Mouse (Mus musculus) kidney, adult 2 months (tissue): ENCODE results near the gene Olfr1419. TPM values are rescaled to one million over a fixed set of nuclear protein-coding genes. Genes with fewer than 3 reads are reported as not detected.
"Not testable (repeated sequence)": the region's sequence is repeated elsewhere in the genome, so short reads cannot be mapped to it uniquely, and the experiment has no call there.

Experiments
- DNase-seq: peaks from one replicate; pipeline ENCODE4 v3.0.0; 2021
- H3K27ac ChIP-seq: fragments of 200-500 bp; 2 replicates; pipeline ENCODE4 v1.5.1; 2012; ENCODE audit warnings: low read depth, low read length, control low read depth, inconsistent platforms; ENCODE audit not compliant: insufficient read depth
- H3K27me3 ChIP-seq: fragments of 200-500 bp; replicated peaks from 2 replicates; pipeline ENCODE4 v1.6.1; 2012; ENCODE audit warnings: mild to moderate bottlenecking, moderate library complexity, low read length, inconsistent platforms; ENCODE audit not compliant: control insufficient read depth, insufficient read depth
- H3K36me3 ChIP-seq: fragments of 200-500 bp; 2 replicates; pipeline ENCODE4 v1.6.1; 2012; ENCODE audit warnings: mild to moderate bottlenecking, moderate library complexity, low read length, inconsistent platforms; ENCODE audit not compliant: control insufficient read depth, insufficient read depth
- H3K4me1 ChIP-seq: fragments of 200-500 bp; 2 replicates; pipeline ENCODE4 v1.6.1; 2011; ENCODE audit warnings: low read length; ENCODE audit not compliant: control insufficient read depth, insufficient read depth
- H3K4me3 ChIP-seq: fragments of 200-500 bp; 2 replicates; pipeline ENCODE4 v1.5.1; 2011; ENCODE audit warnings: mild to moderate bottlenecking, low read depth, low read length, control low read depth; ENCODE audit not compliant: insufficient read depth
- CTCF ChIP-seq: fragments of 200-500 bp; conservative IDR thresholded peaks from 2 replicates; pipeline ENCODE4 v1.5.1; 2011; ENCODE audit warnings: low read depth, mild to moderate bottlenecking, control low read depth, low read length, moderate library complexity, mixed read lengths; ENCODE audit not compliant: insufficient read depth, insufficient read length
- POLR2A ChIP-seq: fragments of 200-500 bp; IDR thresholded peaks from one replicate; pipeline ENCODE4 v1.6.1; 2011; ENCODE audit warnings: low read depth, low read length, control low read depth
- WGBS: fragments of 180-500 bp; shearing (Covaris S2); methylation state at CpG from one replicate; pipeline ENCODE4 v1.1.7; 2018; 5-methylcytosine and 5-hydroxymethylcytosine counted together
- polyA plus RNA-seq: library from polyadenylated mRNA; depleted of rRNA; stranded (reverse); fragments of >200 nt; gene quantifications from 2 replicates; pipeline ENCODE4 v1.2.3, GENCODE M21; 2012

Olfr1419 gene
- polyA plus RNA-seq, 1 experiment, result not detected

DNA sequence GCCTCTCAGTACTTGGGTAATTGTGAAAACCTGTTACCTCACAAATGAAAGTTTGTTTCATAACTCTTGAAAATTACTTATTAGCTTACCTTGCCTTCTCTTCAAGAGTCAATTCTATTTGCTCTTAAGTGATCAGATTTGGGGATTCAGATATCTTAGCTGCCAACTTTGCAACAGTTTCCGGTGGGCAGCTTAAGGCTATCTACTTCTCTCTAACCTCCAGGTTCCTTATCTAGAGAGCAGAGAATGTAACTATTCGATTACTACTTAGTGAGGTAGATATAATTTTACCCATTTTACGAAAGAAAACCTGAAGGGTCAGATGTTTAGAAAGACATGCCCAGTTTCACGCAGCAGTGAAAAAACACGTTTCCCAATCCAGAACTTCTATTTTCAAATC is 36.1 kb upstream of the Olfr1419 start:
- TF ChIP-seq POLR2A (no peak), CTCF (no peak)
- Histone ChIP-seq H3K36me3 (no peaks in the 10 kb centered on the region), H3K27me3 (no peaks in the 10 kb centered on the region), H3K27ac (peak overlapping the region; percentile 89; the same call in 1 of the 2 replicates), H3K4me1 (peaks cover 10% of the 10 kb centered on the region; the same call in 1 of the 2 replicates), H3K4me3 (peak overlapping the region; percentile 81)
- 86% methylated on average over 5 of the region's 5 CpGs for WGBS
- DNase-seq, result no peak

DNA sequence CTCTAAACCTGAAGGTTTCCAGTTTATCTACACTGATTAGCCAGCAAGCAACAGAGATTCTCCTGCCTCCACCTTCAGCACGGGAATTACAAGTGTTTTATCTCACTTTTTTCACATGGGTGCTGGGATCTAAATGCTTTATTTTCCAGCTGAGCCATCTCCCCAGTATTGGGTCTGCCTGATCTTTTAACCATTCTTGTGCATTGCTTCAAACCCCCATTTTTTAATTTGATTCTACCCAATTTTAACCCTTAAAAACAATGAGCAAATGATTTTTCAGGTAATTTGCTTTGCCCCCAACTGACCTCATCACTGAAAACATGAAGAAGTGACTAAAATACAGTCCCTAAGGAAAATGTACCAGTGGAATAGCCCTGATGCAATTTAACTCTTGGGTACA is 11.4 kb upstream of the Olfr1419 start, which contains the start of gene Olfr1420:
Gene Olfr1420 (plus strand): TSS at position 301 of the 400 bp plus-strand sequence.
- DNase-seq, result no peak
- H3K4me3 ChIP-seq, result no peak within 1 kb of the TSS
- no peaks in the 10 kb centered on the region for H3K36me3 ChIP-seq
- H3K27me3 ChIP-seq, result no peaks in the 10 kb centered on the region
- H3K27ac ChIP-seq, result no peak within 1 kb of the TSS
- no peaks in the 10 kb centered on the region for H3K4me1 ChIP-seq
- WGBS, result 52% methylated on average over 1 of the region's 1 CpGs
- TF ChIP-seq POLR2A, result no peak

DNA sequence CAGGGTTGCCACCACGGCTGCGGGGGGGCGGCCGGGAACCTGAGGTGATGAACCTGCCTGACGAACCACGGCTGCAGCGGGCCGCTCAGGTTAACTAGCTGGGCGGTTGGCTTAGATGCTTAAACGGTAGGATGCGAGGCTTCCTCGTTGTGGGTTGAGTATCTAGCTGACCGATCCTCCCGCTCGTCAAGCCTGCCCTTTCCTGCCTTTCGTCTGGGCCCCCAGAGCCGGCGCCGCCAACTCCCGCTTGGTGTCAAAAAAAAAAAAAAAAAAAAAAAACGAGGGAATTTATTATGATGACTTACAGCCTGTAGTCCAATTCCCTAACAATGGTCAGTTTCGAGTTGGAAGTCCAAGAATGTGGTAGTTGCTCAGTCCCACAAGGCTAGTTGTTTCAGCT is 3.5 kb upstream of the Olfr1419 start:
- not testable (repeated sequence) for H3K4me3 ChIP-seq, H3K36me3 ChIP-seq, H3K27ac ChIP-seq, H3K4me1 ChIP-seq, DNase-seq, H3K27me3 ChIP-seq
- 60% methylated on average over 22 of the region's 22 CpGs for WGBS

DNA sequence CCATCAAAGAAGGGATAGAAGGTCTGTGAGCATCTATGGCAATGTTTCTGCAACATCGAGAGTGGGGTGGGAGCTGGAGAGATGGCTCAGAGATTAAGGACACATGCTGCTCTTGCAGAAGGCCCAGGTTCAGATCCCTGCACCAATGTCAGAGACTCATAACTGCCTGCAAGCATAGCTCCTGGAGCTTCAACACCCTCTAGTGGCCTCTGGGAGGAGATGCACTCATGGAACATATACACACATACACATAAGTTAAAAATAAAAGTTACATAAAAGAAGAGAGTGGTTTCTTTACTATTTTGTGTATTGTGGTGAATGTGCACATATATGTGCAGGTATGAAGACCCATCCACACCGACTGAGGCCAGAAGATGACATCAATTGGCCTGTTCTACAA is 7.1 kb downstream of the Olfr1419 start:
- Histone ChIP-seq H3K36me3 (no peaks in the 10 kb centered on the region), H3K27me3 (no peaks in the 10 kb centered on the region), H3K4me3 (no peak overlapping the region), H3K27ac (no peak overlapping the region), H3K4me1 (no peaks in the 10 kb centered on the region)
- 81% methylated on average over 2 of the region's 2 CpGs for WGBS
- DNase-seq, result no peak
- no peak for TF ChIP-seq CTCF
- TF ChIP-seq POLR2A, result no peak

DNA sequence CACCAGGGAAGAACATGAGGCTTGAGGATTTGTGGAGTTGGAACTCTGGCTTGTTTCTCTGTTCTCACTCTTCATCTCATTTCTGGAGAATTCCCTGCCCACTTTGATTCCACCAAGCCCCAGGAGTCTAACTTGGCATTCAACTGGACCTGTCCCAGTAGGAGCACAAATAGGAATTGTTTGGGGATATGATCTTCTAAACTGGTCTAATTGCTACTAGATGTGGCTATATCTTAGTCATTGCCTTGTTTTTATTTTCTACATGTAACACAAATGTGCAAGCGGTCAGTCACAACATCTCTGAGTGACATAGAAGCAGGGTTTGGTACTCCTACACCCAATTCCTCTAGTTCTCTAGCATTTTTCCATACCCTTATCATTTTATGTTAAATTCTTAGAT is 13.9 kb downstream of the Olfr1419 start, which contains the start of gene Olfr1418:
Gene Olfr1418 (minus strand): TSS at position 101 of the 400 bp plus-strand sequence.
- TF ChIP-seq POLR2A (no peak), CTCF (no peak)
- 95% methylated on average over 1 of the region's 1 CpGs for WGBS
- no peaks in the 10 kb centered on the region for H3K4me1 ChIP-seq

DNA sequence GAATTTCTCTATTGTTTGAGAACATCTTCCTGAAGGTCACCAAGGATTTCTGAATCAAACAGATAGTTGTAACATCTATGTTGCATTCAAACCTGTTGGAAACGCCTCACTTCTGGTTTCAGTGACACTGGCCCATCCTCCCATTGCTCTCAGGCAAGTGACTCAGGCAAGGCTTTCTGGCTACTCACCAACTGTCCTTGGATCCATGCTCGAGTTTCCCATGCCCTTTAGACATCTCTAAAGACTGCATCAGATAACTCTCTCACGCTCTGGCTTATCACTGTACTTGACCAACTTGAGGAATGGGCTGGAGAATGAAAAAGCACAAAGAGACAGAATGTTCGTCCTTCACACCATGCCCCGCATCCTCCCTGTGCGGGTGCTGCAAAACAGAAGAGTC is 18.4 kb downstream of the Olfr1419 start:
- 75% methylated on average over 6 of the region's 6 CpGs for WGBS
- Histone ChIP-seq H3K27ac (no peak overlapping the region), H3K4me3 (no peak overlapping the region), H3K36me3 (no peaks in the 10 kb centered on the region), H3K27me3 (no peaks in the 10 kb centered on the region), H3K4me1 (no peaks in the 10 kb centered on the region)
- TF ChIP-seq CTCF (no peak), POLR2A (no peak)
- DNase-seq, result no peak

More for the DNA sequence above, 13.9 kb downstream of the Olfr1419 start, which contains the start of gene Olfr1418:
- no peak for DNase-seq
- H3K27me3 ChIP-seq, result no peaks in the 10 kb centered on the region
- H3K36me3 ChIP-seq, result no peaks in the 10 kb centered on the region
- no peak within 1 kb of the TSS for H3K27ac ChIP-seq
- no peak within 1 kb of the TSS for H3K4me3 ChIP-seq

DNA sequence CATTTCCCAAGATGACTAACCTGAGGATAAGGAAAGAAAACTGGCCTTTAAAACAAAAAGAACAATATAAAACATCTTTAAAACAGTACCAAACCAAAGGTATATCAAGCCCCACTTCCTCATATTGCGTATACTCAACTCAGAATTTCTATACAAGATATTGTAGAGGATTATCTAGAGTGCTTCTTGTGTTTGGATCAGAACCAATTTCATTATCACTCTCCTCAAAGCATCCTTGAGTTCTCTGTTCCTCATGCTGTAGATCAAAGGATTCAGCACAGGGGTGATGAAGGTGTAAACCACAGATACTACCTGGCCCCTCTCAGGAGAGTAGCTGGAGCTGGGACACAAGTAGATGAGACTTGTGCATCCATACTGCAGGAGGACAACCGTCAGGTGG is 20.1 kb downstream of the Olfr1419 start:
- 97% methylated on average over 2 of the region's 2 CpGs for WGBS
- no peaks in the 10 kb centered on the region for H3K4me1 ChIP-seq
- H3K27me3 ChIP-seq, result no peaks in the 10 kb centered on the region
- no peak for DNase-seq
- H3K36me3 ChIP-seq, result no peaks in the 10 kb centered on the region
- no peak overlapping the region for H3K4me3 ChIP-seq
- no peak for TF ChIP-seq POLR2A
- no peak for TF ChIP-seq CTCF
- H3K27ac ChIP-seq, result no peak overlapping the region

DNA sequence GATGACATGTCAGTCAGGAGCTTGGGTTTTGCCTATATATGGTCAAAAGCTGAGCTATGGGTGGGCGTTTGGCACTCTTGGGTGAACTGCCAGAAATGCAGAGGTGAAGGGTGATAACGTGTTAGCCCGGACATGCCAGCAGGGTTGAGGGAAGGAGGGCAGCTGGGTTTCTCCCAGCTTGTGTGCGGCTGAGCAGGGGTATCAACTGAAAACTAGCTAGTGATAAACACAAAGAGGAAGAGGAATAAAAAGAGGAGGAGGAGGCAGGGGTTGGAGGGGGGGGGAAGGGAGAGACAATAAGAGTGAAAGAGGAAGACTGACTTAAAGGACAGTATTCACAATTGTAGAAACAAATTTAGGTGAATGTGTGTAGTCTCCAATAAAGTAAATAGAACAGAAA is 22.3 kb downstream of the Olfr1419 start:
- Histone ChIP-seq H3K36me3 (no peaks in the 10 kb centered on the region), H3K4me1 (no peaks in the 10 kb centered on the region), H3K27ac (no peak overlapping the region), H3K27me3 (no peaks in the 10 kb centered on the region), H3K4me3 (no peak overlapping the region)
- no peak for DNase-seq
- TF ChIP-seq CTCF (no peak), POLR2A (no peak)
- WGBS, result 63% methylated on average over 4 of the region's 4 CpGs
